Mouse (Mus musculus): Measurements from ENCODE around the gene Ccl27a. TPM values are rescaled to one million over a fixed set of nuclear protein-coding genes. Genes with fewer than 3 reads are reported as not detected.
"Not testable (repeated sequence)": the region's sequence is repeated elsewhere in the genome, so short reads cannot be mapped to it uniquely, and the experiment has no call there.

The Ccl27a gene
- 213 and 281 TPM in 2 replicates for polyA plus RNA-seq (2015; fragmentation: Nextera tagmentation; extraction: Ambion mirVana)

- peak within 1 kb of the TSS; percentile 83 for H3K27ac ChIP-seq (replicated peaks)
- H3K9ac ChIP-seq (replicated peaks) = peak within 1 kb of the TSS; percentile 36; the same call in 1 of the 2 replicates
Observed at GRCm38 (mm10) chr4:41774002-41774401, at the start of gene Ccl27a. Ccl27a (minus strand) TSS chr4:41774247.

GRCm38 (mm10) chr4:41783197-41783596 lies 9.2 kb upstream of the Ccl27a start:
- H3K36me3 ChIP-seq; H3K9me3 ChIP-seq (replicated peaks); H3K4me3 ChIP-seq (replicated peaks); H3K27ac ChIP-seq (replicated peaks); ATAC-seq (ENCODE audit: low FRiP score); H3K9ac ChIP-seq (replicated peaks); H3K27me3 ChIP-seq (replicated peaks); H3K4me2 ChIP-seq; H3K4me1 ChIP-seq: not testable (repeated sequence)
- WGBS = 25% methylated on average over 3 of the region's 3 CpGs

More at GRCm38 (mm10) chr4:41774002-41774401, at the start of gene Ccl27a:
- H3K4me1 ChIP-seq; H3K36me3 ChIP-seq; H3K27me3 ChIP-seq (replicated peaks); H3K9me3 ChIP-seq (replicated peaks); ATAC-seq (ENCODE audit: low FRiP score): not testable (repeated sequence)
- peak within 1 kb of the TSS; percentile 63 for H3K4me2 ChIP-seq
- 1% methylated on average over 12 of the region's 14 CpGs for WGBS
- H3K4me3 ChIP-seq (replicated peaks) = peak within 1 kb of the TSS; percentile 48

- ATAC-seq (ENCODE audit: low FRiP score); H3K4me2 ChIP-seq; H3K4me1 ChIP-seq; H3K4me3 ChIP-seq (replicated peaks); H3K9ac ChIP-seq (replicated peaks); H3K27me3 ChIP-seq (replicated peaks); H3K9me3 ChIP-seq (replicated peaks); H3K27ac ChIP-seq (replicated peaks); H3K36me3 ChIP-seq: not testable (repeated sequence)
- 27% methylated on average over 4 of the region's 4 CpGs for WGBS
Observed at GRCm38 (mm10) chr4:41782711-41783110, 8.7 kb upstream of the Ccl27a start.

GRCm38 (mm10) chr4:41781748-41782485 lies 7.9 kb upstream of the Ccl27a start:
- H3K4me3 ChIP-seq (replicated peaks); H3K9ac ChIP-seq (replicated peaks); H3K4me2 ChIP-seq; H3K4me1 ChIP-seq; H3K27ac ChIP-seq (replicated peaks); H3K36me3 ChIP-seq; H3K9me3 ChIP-seq (replicated peaks); H3K27me3 ChIP-seq (replicated peaks); ATAC-seq (ENCODE audit: low FRiP score): not testable (repeated sequence)
- WGBS = 24% methylated on average over 13 of the region's 21 CpGs

- WGBS = 29% methylated on average over 8 of the region's 9 CpGs
- H3K27me3 ChIP-seq (replicated peaks); H3K4me3 ChIP-seq (replicated peaks); H3K36me3 ChIP-seq; H3K4me1 ChIP-seq; H3K9ac ChIP-seq (replicated peaks); H3K27ac ChIP-seq (replicated peaks); H3K4me2 ChIP-seq; ATAC-seq (ENCODE audit: low FRiP score); H3K9me3 ChIP-seq (replicated peaks): not testable (repeated sequence)
Observed at GRCm38 (mm10) chr4:41781271-41781670, 7.2 kb upstream of the Ccl27a start.

- not testable (repeated sequence) for ATAC-seq (ENCODE audit: low FRiP score); H3K36me3 ChIP-seq; H3K9ac ChIP-seq (replicated peaks); H3K9me3 ChIP-seq (replicated peaks); H3K27me3 ChIP-seq (replicated peaks); H3K4me3 ChIP-seq (replicated peaks); H3K4me2 ChIP-seq; H3K27ac ChIP-seq (replicated peaks); H3K4me1 ChIP-seq
- 89% methylated on average over 1 of the region's 1 CpGs for WGBS
Observed at GRCm38 (mm10) chr4:41775840-41776239, 1.8 kb upstream of the Ccl27a start.

GRCm38 (mm10) chr4:41774506-41774905 lies 459 bp upstream of the Ccl27a start:
- Histone ChIP-seq H3K4me2 (peak overlapping the region; percentile 63), H3K9ac (replicated peaks) (peak overlapping the region; percentile 36; the same call in 1 of the 2 replicates), H3K27ac (replicated peaks) (peak overlapping the region; percentile 83), H3K4me3 (replicated peaks) (peak overlapping the region; percentile 48)
- H3K4me1 ChIP-seq; H3K36me3 ChIP-seq; ATAC-seq (ENCODE audit: low FRiP score); H3K9me3 ChIP-seq (replicated peaks); H3K27me3 ChIP-seq (replicated peaks): not testable (repeated sequence)
- WGBS = 69% methylated on average over 3 of the region's 3 CpGs

GRCm38 (mm10) chr4:41773502-41773901 lies 545 bp downstream of the Ccl27a start:
- Histone ChIP-seq H3K27ac (replicated peaks) (peak overlapping the region; percentile 70; the same call in 1 of the 2 replicates), H3K4me2 (peak overlapping the region; percentile 63), H3K4me3 (replicated peaks) (peak overlapping the region; percentile 48), H3K9ac (replicated peaks) (peak overlapping the region; percentile 34; the same call in 1 of the 2 replicates)
- ATAC-seq (ENCODE audit: low FRiP score); H3K9me3 ChIP-seq (replicated peaks); H3K27me3 ChIP-seq (replicated peaks); H3K4me1 ChIP-seq; H3K36me3 ChIP-seq: not testable (repeated sequence)
- WGBS = under 1% methylated on average over 19 of the region's 25 CpGs

GRCm38 (mm10) chr4:41772946-41773345 lies 1.1 kb downstream of the Ccl27a start:
- H3K4me1 ChIP-seq; H3K36me3 ChIP-seq; H3K27me3 ChIP-seq (replicated peaks); H3K9me3 ChIP-seq (replicated peaks); H3K27ac ChIP-seq (replicated peaks); H3K9ac ChIP-seq (replicated peaks); ATAC-seq (ENCODE audit: low FRiP score): not testable (repeated sequence)
- Histone ChIP-seq H3K4me3 (replicated peaks) (peak overlapping the region; percentile 35), H3K4me2 (peak overlapping the region; percentile 54)
- 1% methylated on average over 8 of the region's 16 CpGs for WGBS

- not testable (repeated sequence) for H3K27ac ChIP-seq (replicated peaks); H3K9ac ChIP-seq (replicated peaks); H3K9me3 ChIP-seq (replicated peaks); H3K27me3 ChIP-seq (replicated peaks); H3K36me3 ChIP-seq; H3K4me1 ChIP-seq; ATAC-seq (ENCODE audit: low FRiP score); H3K4me3 ChIP-seq (replicated peaks); H3K4me2 ChIP-seq
- WGBS = 85% methylated on average over 10 of the region's 10 CpGs
Observed at GRCm38 (mm10) chr4:41767301-41767700, 6.7 kb downstream of the Ccl27a start.

GRCm38 (mm10) chr4:41763176-41763575 lies 10.9 kb downstream of the Ccl27a start:
- H3K4me3 ChIP-seq (replicated peaks); H3K9ac ChIP-seq (replicated peaks); H3K27me3 ChIP-seq (replicated peaks); H3K36me3 ChIP-seq; ATAC-seq (ENCODE audit: low FRiP score); H3K9me3 ChIP-seq (replicated peaks); H3K4me2 ChIP-seq; H3K27ac ChIP-seq (replicated peaks): not testable (repeated sequence)
- 75% methylated on average over 5 of the region's 6 CpGs for WGBS
- H3K4me1 ChIP-seq = peaks cover 33% of the 10 kb centered on the region

GRCm38 (mm10) chr4:41762688-41763114 lies 11.3 kb downstream of the Ccl27a start:
- Histone ChIP-seq H3K27ac (replicated peaks) (peak overlapping the region; percentile 37; the same call in 1 of the 2 replicates), H3K4me2 (peak overlapping the region; percentile 55), H3K4me1 (peaks cover 33% of the 10 kb centered on the region)
- not testable (repeated sequence) for H3K36me3 ChIP-seq; H3K27me3 ChIP-seq (replicated peaks); H3K4me3 ChIP-seq (replicated peaks); H3K9ac ChIP-seq (replicated peaks); H3K9me3 ChIP-seq (replicated peaks)
- 50% methylated on average over 8 of the region's 8 CpGs for WGBS
- ATAC-seq (ENCODE audit: low FRiP score) = peak; percentile 57; the same call in 1 of the 2 replicates

All from neural tube, embryonic 15.5 days (tissue).